Mouse (Mus musculus) ovary, adult 18-20 months (tissue): ENCODE data around the gene Wdhd1.

Experiments
- DNase-seq: peaks from one replicate; pipeline ENCODE4 v3.0.0; 2022; ENCODE audit warnings: low spot score, mixed read lengths

Wdhd1 gene

DNA sequence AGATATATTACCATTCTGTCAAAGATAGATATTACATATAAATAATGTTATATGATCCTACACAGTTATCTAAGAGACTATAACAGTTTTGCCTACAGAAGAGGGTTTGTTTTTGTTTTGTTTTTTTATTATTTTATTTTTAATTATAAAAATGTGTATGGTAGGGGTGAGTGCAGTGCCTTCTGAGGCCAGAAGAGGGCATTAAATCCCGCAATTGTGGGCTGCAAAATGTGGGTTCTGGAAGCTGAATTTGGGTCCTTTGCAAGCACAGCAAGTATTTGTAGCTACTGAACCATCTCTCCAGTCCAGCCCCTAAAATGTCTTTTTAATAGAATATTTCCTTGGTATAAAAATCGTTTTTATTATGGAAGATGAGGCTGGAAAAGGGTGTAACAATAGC lies 2.4 kb upstream of the Wdhd1 start:
- DNase-seq = no peak

DNA sequence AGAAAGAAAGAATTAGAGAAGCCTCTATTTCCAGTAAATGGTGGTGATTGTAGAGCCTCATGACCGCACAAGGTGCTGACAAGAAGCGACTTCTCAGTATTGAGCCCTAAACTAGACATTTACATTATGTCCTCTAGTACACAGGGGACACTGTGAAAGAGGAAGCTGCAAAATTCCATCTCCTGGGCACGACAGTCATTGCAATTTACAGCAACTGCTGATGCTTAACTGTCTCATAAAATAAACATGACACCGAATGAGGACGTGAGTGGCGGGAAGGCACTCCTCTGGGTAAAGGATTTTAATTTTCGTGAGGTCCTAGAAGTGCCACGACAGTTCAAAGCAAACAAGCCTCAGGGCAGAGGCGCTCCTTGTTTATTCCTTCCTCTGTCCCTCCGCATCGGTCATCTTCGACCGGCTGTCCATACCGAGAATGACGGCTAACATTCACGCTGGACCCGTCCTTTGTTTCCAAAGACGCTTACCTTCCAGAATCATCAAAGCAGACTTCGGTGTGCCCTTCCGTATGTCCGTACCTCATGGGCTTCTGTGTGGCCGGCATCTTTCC lies 537 bp downstream of the Wdhd1 start:
- DNase-seq = no peak

DNA sequence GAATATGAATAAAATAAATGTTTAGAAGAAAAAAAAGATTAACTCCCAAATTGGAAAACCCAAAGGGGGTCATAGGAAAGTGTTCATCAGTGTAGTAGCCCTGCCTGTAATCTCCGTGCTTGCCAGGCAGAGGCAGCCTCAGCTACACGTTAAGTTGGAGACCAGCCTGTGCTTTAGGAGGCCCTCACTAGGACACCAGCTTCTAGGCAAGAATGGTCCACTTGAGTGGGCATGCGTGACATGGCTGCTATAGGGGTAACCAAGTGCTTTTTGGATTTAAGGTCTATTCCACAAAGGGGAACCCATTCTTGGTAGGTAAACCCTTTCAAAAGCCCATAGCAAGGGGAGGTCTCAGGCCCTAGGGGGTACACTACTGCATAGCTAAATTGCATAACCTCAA lies 1.2 kb downstream of the Wdhd1 start:
- DNase-seq = no peak

DNA sequence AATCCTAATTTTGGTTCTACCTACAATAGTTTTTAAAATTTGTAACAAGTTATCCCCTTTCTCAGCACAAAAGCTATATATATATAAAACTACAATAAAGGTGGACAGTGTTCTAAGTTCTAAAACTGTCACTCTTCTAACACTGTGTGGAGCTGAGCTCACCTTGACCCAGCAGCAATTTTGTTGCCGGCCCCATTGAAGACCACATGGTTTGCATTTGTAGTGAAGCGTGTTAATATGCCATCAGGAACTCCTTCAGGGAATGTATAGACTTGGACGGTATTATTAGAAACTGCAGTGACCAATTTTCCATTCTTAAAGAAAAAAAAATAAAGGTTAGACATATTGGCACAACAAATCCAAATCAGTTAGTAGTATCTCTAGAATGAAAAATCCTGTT lies 2.9 kb downstream of the Wdhd1 start:
- no peak for DNase-seq

DNA sequence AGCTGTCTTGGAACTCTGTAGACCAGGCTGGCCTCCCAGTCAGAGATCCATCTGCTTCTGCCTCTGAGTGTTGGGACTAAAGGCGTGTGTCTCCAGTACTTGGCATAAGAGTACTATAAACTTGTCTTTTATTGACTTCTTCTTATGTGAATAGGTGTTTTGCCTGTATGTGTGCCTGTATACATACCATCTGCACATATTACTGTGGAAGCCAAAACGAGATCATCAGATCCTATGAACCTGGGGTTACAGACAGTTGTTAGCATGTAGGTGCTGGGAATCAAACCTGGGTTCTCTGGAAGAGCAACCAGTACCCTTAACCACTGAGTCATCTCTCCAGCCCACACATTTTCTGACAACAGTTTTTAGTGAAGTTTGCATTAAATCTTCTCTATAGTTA lies 7.0 kb downstream of the Wdhd1 start:
- DNase-seq = no peak

DNA sequence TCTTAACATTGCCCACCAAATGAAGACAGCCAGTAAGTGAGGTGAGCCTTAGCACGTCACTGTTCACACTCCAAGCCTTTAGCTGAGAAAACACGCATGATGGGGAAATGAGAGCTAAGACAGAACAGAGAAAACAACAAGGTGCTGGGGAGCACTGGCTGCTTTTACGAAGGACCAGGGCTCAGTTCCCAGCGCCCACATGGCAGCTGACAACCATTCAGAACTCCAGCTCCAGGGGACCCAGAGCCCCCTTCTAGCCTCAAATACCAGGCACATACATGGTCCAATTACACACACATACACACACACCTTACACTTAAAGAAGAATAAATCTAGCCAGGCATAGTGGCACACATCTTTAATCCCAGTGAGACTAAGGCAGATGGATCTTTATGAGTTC lies 7.6 kb downstream of the Wdhd1 start:
- DNase-seq = no peak

DNA sequence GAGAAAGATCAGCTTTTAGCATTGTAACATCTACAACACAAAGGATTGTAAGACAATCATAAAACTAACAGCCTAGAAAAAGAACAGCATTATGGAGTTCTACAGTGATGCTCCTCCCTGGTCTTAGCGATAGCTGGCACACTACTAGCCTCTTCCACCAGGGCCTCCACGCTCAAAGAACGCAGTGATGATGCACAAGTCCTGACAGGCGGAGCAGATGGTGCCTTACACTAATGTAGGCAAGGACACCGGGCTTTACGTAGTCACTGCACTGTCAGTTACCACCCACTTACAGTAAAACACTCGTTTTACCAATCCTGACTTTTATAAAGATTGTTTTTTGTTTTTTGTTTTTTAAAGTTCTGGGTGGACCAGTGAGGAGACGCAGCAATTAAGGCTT lies 10.8 kb downstream of the Wdhd1 start:
- no peak for DNase-seq

DNA sequence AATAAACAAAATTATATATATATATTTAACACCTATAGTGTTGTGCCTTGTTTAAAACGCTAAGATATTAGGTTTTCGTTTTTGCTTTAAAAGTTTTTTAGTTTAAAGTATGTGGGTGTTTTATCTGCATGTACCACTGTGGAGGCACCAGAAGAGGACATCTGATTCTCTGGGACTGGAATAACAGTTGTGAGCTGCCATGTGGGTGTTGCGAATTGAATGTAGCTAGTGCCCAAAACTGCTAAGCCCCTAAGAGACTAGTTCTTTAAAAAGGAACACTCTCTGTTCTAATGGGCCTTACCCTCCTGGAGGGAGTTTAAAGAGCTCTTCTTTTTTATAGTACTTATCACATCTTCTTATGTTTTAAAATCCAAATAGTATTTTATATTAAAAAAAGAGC lies 11.8 kb downstream of the Wdhd1 start:
- DNase-seq = no peak

DNA sequence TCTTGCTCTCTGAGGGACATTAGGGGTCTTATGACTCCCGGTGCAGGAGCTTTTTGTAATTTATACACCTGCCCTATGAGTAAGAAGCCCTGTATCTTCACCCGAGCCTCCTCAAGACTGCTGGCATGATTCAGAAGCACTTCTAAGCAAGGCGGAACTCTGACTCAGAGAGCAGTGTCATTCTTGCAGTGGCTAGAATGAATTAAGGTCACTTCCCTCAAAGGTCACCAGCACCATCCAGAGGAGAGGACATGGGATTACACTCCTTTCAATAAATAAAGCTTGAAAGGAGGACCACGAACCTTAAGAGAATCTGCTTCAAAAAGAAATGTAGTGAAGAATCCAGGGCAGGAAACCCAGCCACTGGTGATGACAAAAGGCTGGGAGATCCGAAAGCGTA lies 26.8 kb downstream of the Wdhd1 start:
- no peak for DNase-seq

DNA sequence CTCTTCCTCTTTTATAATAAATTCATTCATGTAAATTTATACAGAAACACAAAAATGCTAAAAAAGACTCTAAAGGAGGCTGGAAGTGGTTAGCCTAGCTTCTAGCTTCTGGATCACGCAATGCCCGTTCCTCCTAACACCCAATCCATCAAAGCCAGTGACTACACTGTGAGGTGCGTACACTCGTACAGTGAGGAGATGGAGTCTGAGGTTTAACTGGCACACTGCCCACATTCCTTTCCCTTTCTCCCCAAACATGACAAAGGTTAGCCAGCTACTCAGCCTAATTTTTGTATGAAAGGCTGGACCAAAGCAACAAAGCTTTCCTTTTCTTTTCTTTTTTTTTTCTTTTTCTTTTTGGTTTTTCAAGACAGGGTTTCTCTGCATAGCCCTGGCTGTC lies 33.9 kb downstream of the Wdhd1 start:
- DNase-seq = no peak

DNA sequence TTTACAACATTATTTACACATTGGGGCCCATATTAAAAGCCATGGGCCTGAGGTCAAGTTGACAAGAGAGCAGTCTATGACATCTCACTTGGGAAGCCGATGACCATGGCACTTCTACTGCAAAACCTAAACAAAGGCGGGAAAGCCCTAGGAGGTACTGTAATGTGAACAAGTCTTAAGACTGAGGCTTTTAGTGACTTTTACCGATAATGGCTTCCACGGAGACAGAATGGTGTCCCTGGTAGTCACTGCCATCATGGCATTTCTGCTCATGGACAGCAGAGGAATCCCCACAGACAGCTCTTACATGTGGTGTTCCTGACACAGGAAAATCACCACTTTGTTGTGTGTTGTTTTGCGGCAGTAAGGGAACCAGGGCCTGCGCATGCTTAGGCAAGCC lies 35.6 kb downstream of the Wdhd1 start:
- no peak for DNase-seq

DNA sequence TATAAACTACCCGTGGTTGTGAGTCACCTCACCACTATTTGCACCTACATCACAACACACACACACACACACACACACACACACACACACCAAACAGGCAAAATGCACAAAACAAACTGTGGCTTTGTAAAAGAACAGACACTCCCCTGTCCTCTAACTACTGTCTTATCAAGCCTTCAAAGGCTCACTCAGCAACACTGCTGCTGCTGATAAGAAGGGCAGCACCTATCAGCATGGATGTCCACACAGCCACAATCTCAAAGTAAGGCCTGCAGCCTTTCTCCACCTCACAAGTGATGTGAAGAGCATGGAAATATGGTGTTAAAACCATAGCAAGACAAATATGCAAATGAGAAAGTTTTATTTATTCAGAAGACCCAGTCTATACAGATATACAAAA lies 36.1 kb downstream of the Wdhd1 start:
- no peak for DNase-seq

DNA sequence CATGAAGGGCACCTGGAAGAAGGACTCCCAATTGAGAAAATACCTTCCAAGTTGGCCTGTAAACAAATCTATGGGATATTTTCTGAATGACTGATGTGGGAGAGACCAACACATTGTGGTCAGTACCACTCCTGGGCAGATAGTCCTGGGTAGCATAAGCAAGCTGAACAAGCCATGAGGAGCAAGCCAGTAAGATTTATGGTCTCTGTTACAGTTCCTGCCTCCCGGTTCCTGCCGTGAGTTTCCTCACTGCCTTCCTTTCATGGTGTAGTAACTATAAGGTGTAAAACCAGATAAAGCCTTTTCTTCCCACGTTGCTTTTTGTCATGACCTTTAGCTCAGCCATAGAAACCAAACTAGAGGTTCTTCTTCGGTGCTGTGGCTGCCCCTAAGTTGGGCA lies 39.4 kb downstream of the Wdhd1 start:
- no peak for DNase-seq

DNA sequence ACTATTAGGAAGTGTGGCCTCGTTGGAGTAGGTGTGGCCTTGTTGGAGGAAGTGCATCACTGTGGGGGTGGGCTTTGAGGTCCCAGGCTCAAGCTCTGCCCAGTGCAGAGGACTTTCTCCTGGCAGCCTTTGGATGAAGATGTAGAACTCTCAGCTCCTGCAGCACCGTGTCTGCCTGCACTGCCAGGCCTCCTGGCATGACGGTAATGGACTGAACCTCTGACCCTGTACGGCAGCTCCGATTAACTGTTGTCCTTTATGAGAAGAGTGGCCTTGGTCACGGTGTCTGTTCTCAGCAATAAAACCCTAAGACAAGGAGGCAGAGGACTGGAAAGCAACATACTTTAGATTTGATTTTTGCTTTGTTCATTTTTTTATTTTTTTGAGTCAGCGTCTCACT lies 40.2 kb downstream of the Wdhd1 start:
- DNase-seq = no peak

DNA sequence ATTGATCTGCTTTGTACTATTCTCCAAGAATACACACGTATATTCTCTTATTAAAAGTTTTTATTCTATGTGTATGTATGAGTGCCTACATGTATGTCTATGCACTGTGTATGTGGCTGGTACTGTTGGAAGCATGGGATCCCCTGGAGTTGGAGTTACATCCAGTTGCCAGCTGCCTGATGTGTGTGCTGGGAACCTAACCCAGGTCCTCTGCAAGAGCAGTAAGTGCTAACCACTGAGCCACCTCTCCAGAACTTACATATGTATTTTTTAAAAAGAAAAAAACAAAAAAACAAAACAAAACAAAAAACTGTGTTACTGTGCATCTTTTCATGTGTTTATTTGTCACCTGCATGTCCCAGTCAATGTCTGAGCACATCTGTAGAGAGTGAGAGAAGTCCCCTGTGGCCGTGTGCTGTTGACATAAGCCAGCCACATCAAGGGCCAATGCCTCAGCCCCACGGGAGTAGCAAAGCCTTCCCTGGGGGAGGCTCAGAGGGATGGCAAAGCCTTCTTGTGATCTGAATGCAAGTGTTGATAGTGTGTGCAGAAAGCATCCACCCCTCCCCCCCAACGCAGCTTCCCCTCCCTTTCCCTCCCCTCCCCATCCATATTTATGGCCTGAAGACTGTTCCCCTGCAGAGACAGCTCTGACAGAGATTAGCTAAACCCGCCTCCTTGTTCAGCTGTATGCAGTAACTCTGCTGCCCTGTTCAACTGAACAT lies 42.0 kb downstream of the Wdhd1 start:
- no peak for DNase-seq

DNA sequence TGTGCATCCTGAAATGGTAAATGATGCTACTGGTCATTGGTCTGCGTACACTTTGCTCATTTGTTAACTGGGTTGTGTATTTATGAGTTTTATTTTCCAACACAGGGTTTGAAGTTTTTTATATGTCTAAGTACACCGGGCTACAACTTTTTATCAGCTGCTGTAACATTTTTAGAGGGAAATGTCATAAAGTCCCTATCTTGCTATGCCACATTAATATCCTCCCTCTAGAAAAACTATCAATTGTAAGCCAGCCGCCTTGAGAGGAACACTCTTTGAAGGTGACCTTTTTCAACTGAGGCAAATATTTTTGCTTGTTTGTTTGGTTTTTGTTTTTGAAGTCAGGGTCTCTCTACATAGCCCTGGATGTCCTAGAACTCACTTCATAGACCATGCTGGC lies 42.6 kb downstream of the Wdhd1 start:
- DNase-seq = no peak

DNA sequence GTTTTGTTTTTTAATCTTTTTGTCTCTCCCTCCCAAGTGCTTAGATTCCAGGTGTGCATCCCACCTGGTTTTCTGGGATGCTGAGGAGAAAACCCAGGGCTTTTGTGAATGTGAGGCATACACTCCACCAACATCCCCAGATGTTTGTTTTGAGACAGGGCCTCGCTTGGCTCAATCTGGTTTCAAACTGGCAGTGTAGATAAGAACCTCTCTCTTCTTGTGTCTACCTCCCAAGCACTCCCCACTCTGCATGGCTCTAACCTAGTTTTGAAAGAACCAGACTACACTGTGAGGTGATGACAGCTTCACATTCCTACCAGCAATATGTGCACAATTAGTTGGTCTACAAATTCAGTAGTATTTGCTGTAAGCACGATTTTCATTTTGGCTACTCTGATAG lies 43.1 kb downstream of the Wdhd1 start:
- DNase-seq = no peak

DNA sequence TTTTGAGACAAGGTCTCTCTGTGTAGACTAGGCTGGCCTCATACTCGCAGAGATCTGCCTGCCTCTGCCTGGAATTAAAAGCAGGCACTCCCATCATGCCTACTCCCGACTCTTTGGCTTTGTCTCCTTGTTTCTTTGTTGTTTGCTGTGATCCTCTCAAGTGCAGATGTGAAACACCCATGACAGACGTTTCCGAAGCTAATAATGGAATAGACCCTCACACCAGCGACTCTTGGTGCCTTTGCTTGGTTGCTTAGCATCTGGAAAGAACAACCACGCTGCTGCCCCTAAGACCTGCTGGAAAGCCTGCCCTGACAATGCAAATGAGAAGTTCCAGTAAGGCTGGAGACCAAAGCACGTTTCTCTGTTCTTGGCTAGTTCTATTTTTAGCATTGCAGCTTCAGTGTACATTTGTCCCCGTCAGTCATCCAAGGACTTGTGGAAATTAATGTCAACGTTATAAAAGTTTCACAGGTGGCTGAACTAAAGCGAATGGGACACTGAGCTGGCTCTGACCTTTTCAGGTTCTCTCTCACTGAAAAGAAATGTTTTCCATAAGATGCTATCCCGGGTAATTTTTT lies 46.8 kb downstream of the Wdhd1 start:
- no peak for DNase-seq

DNA sequence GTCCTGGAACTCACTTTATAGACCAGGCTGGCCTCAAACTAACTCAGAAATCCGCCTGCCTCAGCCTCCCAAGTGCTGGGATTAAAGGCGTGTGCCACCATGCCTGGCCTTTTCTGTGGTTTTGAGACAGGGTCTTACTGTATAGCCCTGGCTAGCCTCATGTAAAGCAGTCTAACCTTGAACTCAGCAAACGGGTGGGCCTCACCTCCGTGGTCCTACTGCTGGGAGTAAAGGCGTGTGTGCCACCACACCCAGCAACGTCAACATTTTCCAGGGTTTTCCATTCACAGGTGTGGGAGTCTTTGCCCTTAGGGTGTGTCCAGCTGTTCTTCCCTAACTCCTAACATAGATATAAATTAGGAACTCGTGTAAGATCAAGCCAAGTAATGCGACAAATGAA lies 50.7 kb downstream of the Wdhd1 start:
- no peak for DNase-seq

DNA sequence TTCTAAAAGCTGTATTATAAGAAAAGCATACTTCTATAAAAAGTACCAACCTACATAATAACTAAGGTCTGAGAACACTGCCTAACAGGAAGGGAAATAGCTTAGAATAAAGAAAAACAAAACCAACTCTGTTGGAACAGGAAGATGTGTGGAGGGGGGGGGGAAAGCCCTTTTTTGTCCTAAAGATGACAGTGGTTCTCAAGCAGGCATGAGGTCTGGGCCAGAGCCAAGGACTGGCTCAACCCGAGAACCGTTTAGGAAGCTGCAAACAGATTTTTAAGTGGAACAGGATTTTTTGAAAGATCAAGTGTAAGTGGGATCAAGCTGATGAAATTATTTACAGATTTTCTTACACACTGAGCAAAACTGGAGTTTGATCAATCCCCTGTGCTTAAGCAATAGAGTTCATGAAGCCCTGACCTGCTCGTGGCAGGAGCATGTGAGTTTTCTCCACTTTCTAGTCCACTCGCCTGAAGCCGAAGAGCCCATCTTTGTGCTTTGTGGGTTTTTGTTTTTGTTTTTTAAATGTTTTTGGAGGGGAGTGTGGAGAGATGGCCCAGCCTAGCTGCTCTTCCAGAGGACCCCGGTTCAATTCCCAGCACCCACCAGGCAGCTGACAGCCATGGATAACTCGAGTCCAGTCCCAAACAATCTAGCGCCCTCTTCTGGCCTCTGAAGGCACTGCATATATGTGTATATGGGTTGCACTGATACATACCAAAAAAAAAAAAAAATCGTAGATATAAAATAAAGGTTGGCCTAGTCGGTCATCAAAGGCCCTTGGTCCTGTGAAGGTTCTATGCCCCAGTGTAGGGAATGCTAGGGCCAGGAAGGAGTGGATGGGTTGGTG lies 52.0 kb downstream of the Wdhd1 start:
- DNase-seq = no peak

DNA sequence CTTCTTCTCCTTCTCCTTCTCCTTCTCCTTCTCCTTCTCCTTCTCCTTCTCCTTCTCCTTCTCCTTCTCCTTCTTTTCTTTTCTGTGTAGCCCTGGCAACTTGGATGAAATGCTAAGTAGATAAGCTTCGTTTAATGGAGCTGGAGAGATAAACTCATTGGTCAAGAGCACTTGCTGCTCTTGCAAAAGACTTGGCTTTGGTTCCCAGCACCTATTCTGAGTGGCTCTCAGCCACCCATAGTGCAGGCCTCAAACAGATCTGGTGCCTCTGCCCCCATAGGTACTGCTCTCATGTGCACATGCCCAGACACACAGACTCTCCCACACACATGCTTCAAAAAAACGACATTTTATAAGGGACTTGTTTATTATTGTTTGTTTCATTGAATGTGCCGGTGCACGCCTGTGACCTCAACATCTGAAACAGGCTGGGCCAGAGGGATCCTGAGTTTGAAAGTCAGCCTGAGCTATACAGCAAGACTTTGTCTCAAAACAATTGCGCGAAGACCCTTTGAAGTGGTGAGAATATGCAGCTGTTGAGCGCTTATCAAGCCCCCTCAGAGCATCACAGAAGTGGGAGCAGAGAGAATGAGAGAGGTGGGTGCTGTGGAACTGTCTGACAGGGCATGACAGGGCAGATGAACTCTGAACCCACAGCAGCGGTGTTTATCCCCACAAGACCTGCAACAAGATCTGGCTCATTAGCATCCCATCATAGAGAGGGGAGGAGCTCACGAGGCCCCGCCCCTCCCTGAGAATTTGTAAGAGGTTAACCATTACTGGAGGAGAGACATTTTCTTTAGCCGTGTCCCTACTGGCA lies 53.8 kb downstream of the Wdhd1 start:
- DNase-seq = no peak

DNA sequence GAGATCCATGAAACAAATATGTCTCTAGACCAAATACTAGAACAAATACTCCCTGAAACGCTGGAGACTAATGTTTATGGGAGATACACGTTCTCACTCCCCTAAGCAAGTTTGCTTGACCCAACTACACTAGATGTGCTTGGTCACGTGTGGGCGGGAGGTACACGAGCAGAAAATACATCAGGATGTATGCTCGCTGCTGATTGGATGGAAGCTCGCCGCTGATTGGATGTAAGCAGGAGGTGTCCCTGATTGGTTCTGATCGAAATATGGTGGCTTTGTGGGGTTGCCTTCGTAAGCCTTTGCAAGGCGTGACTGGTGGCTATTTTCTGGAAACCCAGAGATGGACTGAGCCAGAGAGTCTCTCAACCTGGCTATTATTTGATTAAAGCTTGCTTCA lies 55.1 kb downstream of the Wdhd1 start:
- DNase-seq = no peak
